Mouse (Mus musculus): ENCODE data around the gene Cct4. TPM values are rescaled to one million over a fixed set of nuclear protein-coding genes. Genes with fewer than 3 reads are reported as not detected.

Cct4 gene
- total RNA-seq, 2 experiments from 2014 or later = 99.6 to 110 TPM

- H3K4me3 ChIP-seq = peak within 1 kb of the TSS; percentile 82
- intact Hi-C loops (cut with DNase I) = loop anchor here (10.0 kb wide), 1 partner anchor 687 kb away; no protein-coding TSS in a partner anchor
- TF ChIP-seq CTCF (IDR thresholded peaks at IDR 0.05) = no peak
- DNase-seq = peak; percentile 74
- H3K27ac ChIP-seq = peak within 1 kb of the TSS; percentile 93
Measured at GRCm38 (mm10) chr11:22971835-22972709, 18.2 kb upstream of the Cct4 start, which contains the start of gene Zrsr1. Zrsr1 (plus strand) TSS chr11:22972005.

- intact Hi-C loops (cut with DNase I) = loop anchor here (10.0 kb wide), 1 partner anchor 688 kb away; no protein-coding TSS in a partner anchor
- peak overlapping the region; percentile 93 for H3K27ac ChIP-seq
- TF ChIP-seq CTCF (IDR thresholded peaks at IDR 0.05) = no peak
- DNase-seq = peak; percentile 86
- peak overlapping the region; percentile 82 for H3K4me3 ChIP-seq
Measured at GRCm38 (mm10) chr11:22972746-22973526, 17.4 kb upstream of the Cct4 start.

- no peak for DNase-seq
- intact Hi-C loops (cut with DNase I) = loop anchor here (10.0 kb wide), 1 partner anchor 689 kb away; no protein-coding TSS in a partner anchor
- TF ChIP-seq CTCF (IDR thresholded peaks at IDR 0.05) = no peak
Measured at GRCm38 (mm10) chr11:22973599-22973998, 16.7 kb upstream of the Cct4 start.

GRCm38 (mm10) chr11:22978215-22978614 lies 12.1 kb upstream of the Cct4 start:
- intact Hi-C loops (cut with DNase I) = loop anchor here (10.0 kb wide), 1 partner anchor 693 kb away; no protein-coding TSS in a partner anchor
- DNase-seq = no peak
- no peak for TF ChIP-seq CTCF (IDR thresholded peaks at IDR 0.05)
- no peak overlapping the region for H3K4me3 ChIP-seq
- no peak overlapping the region for H3K27ac ChIP-seq

More at GRCm38 (mm10) chr11:22973599-22973998, 16.7 kb upstream of the Cct4 start:
- Histone ChIP-seq H3K4me3 (peak overlapping the region; percentile 82), H3K27ac (peak overlapping the region; percentile 93)

- TF ChIP-seq CTCF (IDR thresholded peaks at IDR 0.05) = no peak
- Histone ChIP-seq H3K4me3 (no peak overlapping the region), H3K27ac (no peak overlapping the region)
- DNase-seq = no peak
- intact Hi-C loops (cut with DNase I) = loop anchor here (10.0 kb wide), 1 partner anchor 694 kb away; no protein-coding TSS in a partner anchor
Measured at GRCm38 (mm10) chr11:22978711-22979110, 11.6 kb upstream of the Cct4 start.

- no peak overlapping the region for H3K4me3 ChIP-seq
- no peak for TF ChIP-seq CTCF (IDR thresholded peaks at IDR 0.05)
- intact Hi-C loops (cut with DNase I) = loop anchor here (10.0 kb wide), 1 partner anchor 694 kb away; no protein-coding TSS in a partner anchor
- no peak for DNase-seq
- no peak overlapping the region for H3K27ac ChIP-seq
Measured at GRCm38 (mm10) chr11:22979221-22979620, 11.1 kb upstream of the Cct4 start.

GRCm38 (mm10) chr11:22981041-22981440 lies 9.3 kb upstream of the Cct4 start:
- peak overlapping the region; percentile 95 for H3K27ac ChIP-seq
- no peak for DNase-seq
- peak overlapping the region; percentile 96 for H3K4me3 ChIP-seq
- intact Hi-C loops (cut with DNase I) = loop anchor here (10.0 kb wide), 1 partner anchor 514 kb away; the partner anchor contains the start of gene Ahsa2
- TF ChIP-seq CTCF (IDR thresholded peaks at IDR 0.05) = no peak

GRCm38 (mm10) chr11:22981543-22981950 lies 8.8 kb upstream of the Cct4 start:
- intact Hi-C loops (cut with DNase I) = loop anchor here (10.0 kb wide), 1 partner anchor 513 kb away; the partner anchor contains the start of gene Ahsa2
- TF ChIP-seq CTCF (IDR thresholded peaks at IDR 0.05) = no peak
- H3K4me3 ChIP-seq = peak overlapping the region; percentile 96
- DNase-seq = no peak
- H3K27ac ChIP-seq = peak overlapping the region; percentile 95

- peak; percentile 77 for TF ChIP-seq CTCF (IDR thresholded peaks at IDR 0.05)
Measured at GRCm38 (mm10) chr11:22981984-22982757, 8.1 kb upstream of the Cct4 start, which contains the start of the genes Gm28048 and Commd1. Gm28048 (minus strand) TSS chr11:22982090. Commd1 (minus strand) TSS chr11:22982382.

GRCm38 (mm10) chr11:22982846-22983245 lies 7.5 kb upstream of the Cct4 start:
- Histone ChIP-seq H3K4me3 (peak overlapping the region; percentile 96), H3K27ac (peak overlapping the region; percentile 95)
- intact Hi-C loops (cut with DNase I) = loop anchor here (10.0 kb wide), 1 partner anchor 512 kb away; the partner anchor contains the start of gene Ahsa2
- DNase-seq = no peak
- TF ChIP-seq CTCF (IDR thresholded peaks at IDR 0.05) = no peak

More at GRCm38 (mm10) chr11:22981984-22982757, 8.1 kb upstream of the Cct4 start, which contains the start of the genes Gm28048 and Commd1:
- DNase-seq = peak; percentile 99
- intact Hi-C loops (cut with DNase I) = loop anchor here (10.0 kb wide), 1 partner anchor 513 kb away; the partner anchor contains the start of gene Ahsa2
- H3K27ac ChIP-seq = peak within 1 kb of the TSS; percentile 95
- peak within 1 kb of the TSS; percentile 96 for H3K4me3 ChIP-seq

GRCm38 (mm10) chr11:22985510-22985909 lies 4.8 kb upstream of the Cct4 start:
- DNase-seq = no peak
- TF ChIP-seq CTCF (IDR thresholded peaks at IDR 0.05) = no peak
- intact Hi-C loops (cut with DNase I) = loop anchor here (5.0 to 10.0 kb wide), 2 partner anchors 162 to 509 kb away; partner anchors contain the start of gene Ahsa2
- H3K27ac ChIP-seq = no peak overlapping the region
- no peak overlapping the region for H3K4me3 ChIP-seq
